Mouse (Mus musculus): ENCODE data around the gene Inhbb. TPM values are rescaled to one million over a fixed set of nuclear protein-coding genes. Genes with fewer than 3 reads are reported as not detected.

Gene Inhbb
- 1.3 TPM in 2 replicates for polyA plus RNA-seq (2014; fragmentation: Nextera tagmentation; extraction: Ambion mirVana)

DNA sequence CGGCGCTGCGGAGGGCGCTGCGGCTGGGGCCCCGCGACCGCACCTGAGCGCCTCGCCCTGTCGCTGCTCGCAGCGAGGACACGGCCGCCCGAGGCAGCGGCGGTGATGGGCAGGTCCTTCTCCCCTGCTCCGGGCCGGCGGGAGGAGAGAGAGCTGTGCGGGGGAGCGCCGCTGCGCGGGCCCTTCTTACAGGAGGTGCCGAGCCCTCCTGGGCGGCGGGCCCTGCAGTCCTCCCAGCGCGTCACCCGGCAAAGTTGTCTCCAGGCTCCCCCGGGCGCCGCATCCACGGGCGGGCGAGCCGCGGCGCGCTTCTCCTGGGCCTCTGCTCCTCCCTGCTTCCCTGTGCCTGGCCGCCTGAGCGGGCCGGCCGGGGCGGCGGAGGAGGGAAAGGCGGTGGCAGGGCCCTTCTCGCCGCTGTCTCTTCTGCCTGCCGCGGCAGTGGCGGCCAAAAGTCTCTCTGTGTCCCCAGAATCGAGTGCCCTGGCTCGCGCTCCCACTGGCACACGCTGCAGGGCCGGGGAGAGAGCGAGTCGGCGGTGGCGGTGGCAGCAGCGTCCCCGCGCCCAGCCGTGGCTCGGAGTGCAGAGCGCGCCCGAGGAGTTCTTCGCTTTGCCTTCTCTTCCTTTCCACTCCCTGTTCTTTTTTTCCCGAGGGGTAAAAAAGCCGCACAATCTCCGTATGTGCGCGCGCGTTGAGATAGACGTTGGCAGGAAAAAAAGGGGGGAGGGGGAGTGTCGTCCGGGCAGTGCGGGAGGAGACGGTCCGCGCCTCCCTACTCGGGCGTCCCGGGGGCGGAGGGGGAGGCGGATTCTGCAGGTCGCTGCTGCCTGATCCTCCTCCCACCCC, at the start of gene Inhbb:
Inhbb (minus strand) TSS at position 673 of the 846 bp plus-strand sequence.
- no peaks in the 10 kb centered on the region for H3K9me3 ChIP-seq (ENCODE audit: control insufficient read depth, low read length)
- under 1% methylated on average over 28 of the region's 92 CpGs for WGBS
- peak; percentile 26 for DNase-seq (ENCODE audit: low spot score)
- peak within 1 kb of the TSS; percentile 65 for H3K9ac ChIP-seq (ENCODE audit: low read depth, low read length)
- H3K27me3 ChIP-seq (replicated peaks; ENCODE audit: control insufficient read depth, insufficient read depth, low read length), result peaks cover 88% of the 10 kb centered on the region
- H3K4me2 ChIP-seq (ENCODE audit: low read depth, low read length), result peak within 1 kb of the TSS; percentile 100
- H3K27ac ChIP-seq (replicated peaks; ENCODE audit: low read depth, low read length), result no peak within 1 kb of the TSS
- peak within 1 kb of the TSS; percentile 67 for H3K4me3 ChIP-seq (ENCODE audit: low read depth, low read length)
- peaks cover 12% of the 10 kb centered on the region for H3K4me1 ChIP-seq (ENCODE audit: control insufficient read depth, insufficient read depth, low read length)
- H3K36me3 ChIP-seq (ENCODE audit: control insufficient read depth, insufficient read depth, low read length), result no peaks in the 10 kb centered on the region
- ATAC-seq (ENCODE audit: low read depth), result peak; percentile 41

GRCm38 (mm10) chr1:119463386-119463785, 41.3 kb upstream of the Inhbb start:
- H3K27me3 ChIP-seq (replicated peaks; ENCODE audit: control insufficient read depth, insufficient read depth, low read length), result no peaks in the 10 kb centered on the region
- H3K27ac ChIP-seq (replicated peaks; ENCODE audit: low read depth, low read length), result no peak overlapping the region
- H3K9ac ChIP-seq (ENCODE audit: low read depth, low read length), result no peak overlapping the region
- no peak overlapping the region for H3K4me3 ChIP-seq (ENCODE audit: low read depth, low read length)
- H3K9me3 ChIP-seq (ENCODE audit: control insufficient read depth, low read length), result no peaks in the 10 kb centered on the region
- ATAC-seq (ENCODE audit: low read depth), result no peak
- no peak overlapping the region for H3K4me2 ChIP-seq (ENCODE audit: low read depth, low read length)
- no peak for DNase-seq (ENCODE audit: low spot score)
- peaks cover 4% of the 10 kb centered on the region; the same call in 1 of the 2 replicates for H3K36me3 ChIP-seq (ENCODE audit: control insufficient read depth, insufficient read depth, low read length)
- H3K4me1 ChIP-seq (ENCODE audit: control insufficient read depth, insufficient read depth, low read length), result no peaks in the 10 kb centered on the region
- WGBS, result 36% methylated on average over 2 of the region's 2 CpGs

- ATAC-seq (ENCODE audit: low read depth), result no peak
These were observed 38.0 kb upstream of the Inhbb start for GRCm38 (mm10) chr1:119460062-119460461.

DNA sequence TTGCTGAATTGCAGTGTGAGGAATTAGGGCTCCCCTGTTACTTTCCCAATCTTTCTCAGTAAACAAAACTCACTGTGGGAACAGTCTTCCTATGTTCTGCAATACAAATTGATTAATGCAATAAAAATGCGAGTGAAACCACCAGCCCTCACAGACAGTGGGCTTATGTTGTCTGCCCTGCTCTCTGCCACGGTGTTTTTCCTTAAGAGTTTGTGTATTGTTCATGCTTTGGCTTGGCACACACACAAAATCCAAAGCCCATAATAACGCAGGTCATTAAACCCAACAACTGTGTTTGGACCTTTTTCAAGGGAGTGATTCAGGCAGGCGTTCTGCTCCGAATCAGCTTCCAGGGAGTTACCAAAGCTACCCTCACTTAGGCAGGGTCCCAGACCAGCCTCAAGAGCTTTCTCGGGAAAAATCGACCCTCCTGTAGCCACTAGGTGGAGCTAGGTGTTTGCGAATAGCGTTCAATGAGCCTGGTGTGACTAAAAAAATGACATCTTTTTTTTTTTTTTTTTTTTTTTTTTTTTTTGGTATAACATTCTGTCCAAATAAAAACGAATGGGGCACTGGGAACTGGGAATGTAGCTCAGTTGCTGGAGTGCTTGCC, 36.1 kb upstream of the Inhbb start:
- ATAC-seq (ENCODE audit: low read depth) (peak; percentile 34), DNase-seq (ENCODE audit: low spot score) (peak; percentile 89)
- H3K4me2 ChIP-seq (ENCODE audit: low read depth, low read length), result peak overlapping the region; percentile 3; the same call in 1 of the 2 replicates
- no peaks in the 10 kb centered on the region for H3K27me3 ChIP-seq (replicated peaks; ENCODE audit: control insufficient read depth, insufficient read depth, low read length)
- no peak overlapping the region for H3K9ac ChIP-seq (ENCODE audit: low read depth, low read length)
- WGBS, result 8% methylated on average over 10 of the region's 10 CpGs
- H3K4me3 ChIP-seq (ENCODE audit: low read depth, low read length), result no peak overlapping the region
- peaks cover 6% of the 10 kb centered on the region for H3K4me1 ChIP-seq (ENCODE audit: control insufficient read depth, insufficient read depth, low read length)
- H3K9me3 ChIP-seq (ENCODE audit: control insufficient read depth, low read length), result no peaks in the 10 kb centered on the region
- H3K36me3 ChIP-seq (ENCODE audit: control insufficient read depth, insufficient read depth, low read length), result no peaks in the 10 kb centered on the region
- H3K27ac ChIP-seq (replicated peaks; ENCODE audit: low read depth, low read length), result no peak overlapping the region

More at GRCm38 (mm10) chr1:119460062-119460461, 38.0 kb upstream of the Inhbb start:
- H3K27me3 ChIP-seq (replicated peaks; ENCODE audit: control insufficient read depth, insufficient read depth, low read length), result no peaks in the 10 kb centered on the region
- no peaks in the 10 kb centered on the region for H3K36me3 ChIP-seq (ENCODE audit: control insufficient read depth, insufficient read depth, low read length)
- no peak overlapping the region for H3K9ac ChIP-seq (ENCODE audit: low read depth, low read length)
- no peaks in the 10 kb centered on the region for H3K9me3 ChIP-seq (ENCODE audit: control insufficient read depth, low read length)
- DNase-seq (ENCODE audit: low spot score), result no peak
- H3K4me3 ChIP-seq (ENCODE audit: low read depth, low read length), result no peak overlapping the region
- no peak overlapping the region for H3K4me2 ChIP-seq (ENCODE audit: low read depth, low read length)
- 66% methylated on average over 2 of the region's 2 CpGs for WGBS
- H3K4me1 ChIP-seq (ENCODE audit: control insufficient read depth, insufficient read depth, low read length), result peaks cover 6% of the 10 kb centered on the region
- no peak overlapping the region for H3K27ac ChIP-seq (replicated peaks; ENCODE audit: low read depth, low read length)

- H3K4me2 ChIP-seq (ENCODE audit: low read depth, low read length), result peak overlapping the region; percentile 41
- H3K9me3 ChIP-seq (ENCODE audit: control insufficient read depth, low read length), result no peaks in the 10 kb centered on the region
- no peak overlapping the region; the same call in 1 of the 2 replicates for H3K9ac ChIP-seq (ENCODE audit: low read depth, low read length)
- peak; percentile 16; the same call in 1 of the 2 replicates for ATAC-seq (ENCODE audit: low read depth)
- H3K4me3 ChIP-seq (ENCODE audit: low read depth, low read length), result no peak overlapping the region
- peaks cover 6% of the 10 kb centered on the region for H3K4me1 ChIP-seq (ENCODE audit: control insufficient read depth, insufficient read depth, low read length)
- H3K27me3 ChIP-seq (replicated peaks; ENCODE audit: control insufficient read depth, insufficient read depth, low read length), result no peaks in the 10 kb centered on the region
- DNase-seq (ENCODE audit: low spot score), result no peak
- WGBS, result 41% methylated on average over 4 of the region's 5 CpGs
- H3K27ac ChIP-seq (replicated peaks; ENCODE audit: low read depth, low read length), result no peak overlapping the region
- H3K36me3 ChIP-seq (ENCODE audit: control insufficient read depth, insufficient read depth, low read length), result no peaks in the 10 kb centered on the region
These were observed 35.4 kb upstream of the Inhbb start for GRCm38 (mm10) chr1:119457528-119457855.

DNA sequence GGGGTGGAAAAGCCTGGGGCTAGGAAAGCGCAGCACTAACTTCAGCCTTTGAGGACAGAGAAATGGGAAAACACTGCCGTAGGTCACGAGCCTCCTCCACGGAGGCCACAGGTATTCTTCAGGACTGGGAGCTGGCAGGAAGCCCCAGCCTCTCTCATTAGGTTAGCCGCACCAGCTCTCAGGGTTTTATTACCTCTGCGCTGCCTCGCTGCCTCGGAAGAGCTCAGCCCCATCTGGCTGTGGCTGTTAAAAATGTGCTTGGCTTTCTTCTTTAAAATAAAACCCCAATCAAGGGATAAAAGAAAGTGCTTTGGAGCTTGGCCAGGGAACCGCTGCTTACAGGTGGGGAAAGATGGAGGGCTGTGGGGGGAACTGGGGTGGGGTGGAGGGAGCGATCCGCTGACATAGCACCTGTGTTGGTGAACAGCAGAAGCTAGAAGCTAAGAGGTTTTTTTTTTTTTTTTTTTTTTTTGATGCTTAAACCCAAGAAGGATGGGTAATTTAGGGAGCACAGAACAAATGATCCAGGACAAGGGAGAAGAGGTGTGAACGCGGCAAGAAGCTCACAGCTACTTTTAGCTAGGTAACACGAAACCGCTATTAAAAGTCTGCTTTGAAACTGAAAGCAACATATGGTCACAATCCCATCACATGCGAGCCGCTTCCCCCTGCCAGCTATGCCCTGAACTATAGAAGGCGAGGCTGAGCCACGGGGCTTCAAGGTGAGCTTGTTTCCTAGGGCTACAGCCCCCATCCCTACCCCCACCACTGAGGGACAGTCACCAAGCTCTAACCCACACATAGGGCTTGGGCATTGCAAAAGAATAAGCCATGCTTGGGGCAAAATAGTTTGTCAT, 34.9 kb upstream of the Inhbb start:
- no peaks in the 10 kb centered on the region for H3K9me3 ChIP-seq (ENCODE audit: control insufficient read depth, low read length)
- no peaks in the 10 kb centered on the region for H3K27me3 ChIP-seq (replicated peaks; ENCODE audit: control insufficient read depth, insufficient read depth, low read length)
- no peak overlapping the region for H3K27ac ChIP-seq (replicated peaks; ENCODE audit: low read depth, low read length)
- H3K4me3 ChIP-seq (ENCODE audit: low read depth, low read length), result no peak overlapping the region
- ATAC-seq (ENCODE audit: low read depth), result peak; percentile 58
- 24% methylated on average over 19 of the region's 19 CpGs for WGBS
- H3K36me3 ChIP-seq (ENCODE audit: control insufficient read depth, insufficient read depth, low read length), result no peaks in the 10 kb centered on the region
- H3K4me1 ChIP-seq (ENCODE audit: control insufficient read depth, insufficient read depth, low read length), result peaks cover 6% of the 10 kb centered on the region
- no peak overlapping the region; the same call in 1 of the 2 replicates for H3K9ac ChIP-seq (ENCODE audit: low read depth, low read length)
- peak overlapping the region; percentile 41 for H3K4me2 ChIP-seq (ENCODE audit: low read depth, low read length)
- DNase-seq (ENCODE audit: low spot score), result peak; percentile 75

- Histone ChIP-seq H3K4me3 (ENCODE audit: low read depth, low read length) (no peak overlapping the region), H3K4me2 (ENCODE audit: low read depth, low read length) (no peak overlapping the region), H3K9me3 (ENCODE audit: control insufficient read depth, low read length) (no peaks in the 10 kb centered on the region), H3K9ac (ENCODE audit: low read depth, low read length) (no peak overlapping the region), H3K4me1 (ENCODE audit: control insufficient read depth, insufficient read depth, low read length) (peaks cover 6% of the 10 kb centered on the region), H3K27ac (replicated peaks; ENCODE audit: low read depth, low read length) (no peak overlapping the region), H3K27me3 (replicated peaks; ENCODE audit: control insufficient read depth, insufficient read depth, low read length) (no peaks in the 10 kb centered on the region), H3K36me3 (ENCODE audit: control insufficient read depth, insufficient read depth, low read length) (no peaks in the 10 kb centered on the region)
- ATAC-seq (ENCODE audit: low read depth), result no peak
- 60% methylated on average over 4 of the region's 4 CpGs for WGBS
- peak; percentile 63 for DNase-seq (ENCODE audit: low spot score)
These were observed 31.7 kb upstream of the Inhbb start for GRCm38 (mm10) chr1:119453731-119454130.

GRCm38 (mm10) chr1:119451417-119451816, 29.4 kb upstream of the Inhbb start:
- Histone ChIP-seq H3K9ac (ENCODE audit: low read depth, low read length) (no peak overlapping the region), H3K27me3 (replicated peaks; ENCODE audit: control insufficient read depth, insufficient read depth, low read length) (no peaks in the 10 kb centered on the region), H3K4me1 (ENCODE audit: control insufficient read depth, insufficient read depth, low read length) (no peaks in the 10 kb centered on the region), H3K9me3 (ENCODE audit: control insufficient read depth, low read length) (no peaks in the 10 kb centered on the region), H3K4me3 (ENCODE audit: low read depth, low read length) (no peak overlapping the region), H3K36me3 (ENCODE audit: control insufficient read depth, insufficient read depth, low read length) (no peaks in the 10 kb centered on the region), H3K27ac (replicated peaks; ENCODE audit: low read depth, low read length) (no peak overlapping the region), H3K4me2 (ENCODE audit: low read depth, low read length) (no peak overlapping the region)
- whole genome bisulfite sequencing, result 65% methylated on average over 10 of the region's 10 CpGs
- no peak for DNase-seq (ENCODE audit: low spot score)
- no peak for ATAC-seq (ENCODE audit: low read depth)
